In genomic region chr3:80652213-80652612, GRCm38 (mm10) we compare ENCODE assay signal across 21 mouse cellular contexts.
"Had no signal": no experiment of that assay in that cellular context is flagged by ENCODE, and none has a peak within 500 bp of the region (broad histone marks: within the 10 kb centered on the region; RNA-seq: fewer than 3 reads in every experiment).

No protein-coding gene starts in this region.

- ATAC-seq: liver, postnatal 0 days; lung, postnatal 0 days; midbrain, embryonic 13.5 days; midbrain, embryonic 15.5 days had no signal

- H3K9me3 ChIP-seq: lung, embryonic 15.5 days; midbrain, embryonic 13.5 days; midbrain, embryonic 15.5 days; neural tube, embryonic 13.5 days; neural tube, embryonic 15.5 days had no signal

- H3K4me1 ChIP-seq: lung, embryonic 15.5 days; megakaryocyte, embryonic 14.5 days; midbrain, embryonic 13.5 days; midbrain, embryonic 15.5 days; neural tube, embryonic 13.5 days; neural tube, embryonic 15.5 days had no signal

- H3K27ac ChIP-seq: lung, embryonic 15.5 days; macrophage; midbrain, embryonic 13.5 days; midbrain, embryonic 15.5 days; neural tube, embryonic 13.5 days; neural tube, embryonic 15.5 days had no signal

- H3K36me3 ChIP-seq: lung, embryonic 15.5 days; midbrain, embryonic 13.5 days; midbrain, embryonic 15.5 days; neural tube, embryonic 13.5 days; neural tube, embryonic 15.5 days had no signal

- H3K4me3 ChIP-seq: lung, embryonic 15.5 days; megakaryocyte, embryonic 14.5 days; midbrain, embryonic 13.5 days; midbrain, embryonic 15.5 days; myocyte; neural tube, embryonic 13.5 days; neural tube, embryonic 15.5 days had no signal

- H3K4me2 ChIP-seq: lung, embryonic 15.5 days; midbrain, embryonic 11.5 days; midbrain, embryonic 13.5 days; midbrain, embryonic 15.5 days; neural tube, embryonic 13.5 days; neural tube, embryonic 15.5 days had no signal

- H3K9ac ChIP-seq: liver, postnatal 0 days; lung, embryonic 15.5 days; midbrain, embryonic 13.5 days; midbrain, embryonic 15.5 days; neural tube, embryonic 13.5 days; neural tube, embryonic 15.5 days had no signal

- DNase-seq: liver, postnatal 0 days; lung, adult 2 months; lung, postnatal 14 days; lung, postnatal 36 days; retina, postnatal 1 day; right cerebral cortex, postnatal 14 days; right cerebral cortex, postnatal 4 days; spleen, adult 18-20 months; thymus, adult 18-20 months; thymus, postnatal 14 days; thymus, postnatal 36 days had no signal

- H3K27me3 ChIP-seq: lung, embryonic 15.5 days; megakaryocyte, embryonic 14.5 days; midbrain, embryonic 13.5 days; midbrain, embryonic 15.5 days; neural tube, embryonic 13.5 days; neural tube, embryonic 15.5 days had no signal
